Comparison of ENCODE assay signal across 12 mouse cellular contexts in genomic region chr11:87004960-87005755, GRCm38 (mm10). TPM values are rescaled to one million over a fixed set of nuclear protein-coding genes. Genes with fewer than 3 reads are reported as not detected.
DNase-seq lines count a peak whose midpoint lies in the region; ATAC-seq and TF ChIP-seq lines count a peak whose summit lies in the region.
"Had no signal": no experiment of that assay in that cellular context is flagged by ENCODE, and none has a peak within 500 bp of the region (broad histone marks: within the 10 kb centered on the region; RNA-seq: fewer than 3 reads in every experiment).

No protein-coding gene starts in this region.

- no peak overlapping the region for H3K4me2 ChIP-seq in kidney, embryonic 16.5 days (replicated peaks; ENCODE audit: low read depth, low read length)
- H3K4me2 ChIP-seq: embryonic facial prominence, embryonic 12.5 days had no signal

- H3K79me2 ChIP-seq in heart, adult 2 months (replicated peaks; ENCODE audit: control insufficient read depth, insufficient read depth, low read length), result no peaks in the 10 kb centered on the region

- TF ChIP-seq POLR2A in heart, adult 2 months (IDR thresholded peaks at IDR 0.05; ENCODE audit: insufficient read depth, low read depth, low read length), result no peak

- no peaks in the 10 kb centered on the region for H3K27me3 ChIP-seq in heart, adult 2 months (ENCODE audit: control insufficient read depth, insufficient read depth, low read length)
- H3K27me3 ChIP-seq in kidney, embryonic 16.5 days (ENCODE audit: insufficient read depth, low read length), result no peaks in the 10 kb centered on the region
- no peaks in the 10 kb centered on the region for H3K27me3 ChIP-seq in limb, embryonic 10.5 days (ENCODE audit: low read depth, poor library complexity, severe bottlenecking)
- H3K27me3 ChIP-seq: embryonic facial prominence, embryonic 12.5 days had no signal

- no peak for ATAC-seq in kidney, embryonic 16.5 days (ENCODE audit: low FRiP score, low TSS enrichment)
- ATAC-seq: intestine, postnatal 0 days had no signal

- WGBS in heart, adult 2 months, result 43% methylated on average over 12 of the region's 12 CpGs
- 31% methylated on average over 12 of the region's 12 CpGs for WGBS in kidney, embryonic 16.5 days
- WGBS in limb, embryonic 10.5 days, result 67% methylated on average over 12 of the region's 12 CpGs

- no peak for DNase-seq in heart, adult 2 months
- no peak for DNase-seq in heart, adult 9 months (ENCODE audit: low spot score in 2 of 2)
- DNase-seq in kidney, adult 11 months, result no peak
- DNase-seq in brain, adult 2 months (ENCODE audit: low read depth, low spot score), result peak; percentile 45
- no peak for DNase-seq in limb, embryonic 10.5 days (ENCODE audit: low spot score)
- no peak for DNase-seq in adrenal gland, adult (ENCODE audit: inconsistent age in 2 of 2, low spot score in 1 of 2)
- no peak for DNase-seq in urinary bladder, adult 2 months (ENCODE audit: low spot score)
- DNase-seq: adrenal gland, adult 2 months; right cerebral cortex, postnatal 4 days had no signal

- H3K27ac ChIP-seq in heart, adult 2 months, result peak overlapping the region; percentile 55
- H3K27ac ChIP-seq in kidney, embryonic 16.5 days (ENCODE audit: low read length), result peak overlapping the region; percentile 76
- peak overlapping the region; percentile 32; the same call in 1 of the 2 replicates for H3K27ac ChIP-seq in limb, embryonic 10.5 days
- H3K27ac ChIP-seq: embryonic facial prominence, embryonic 12.5 days had no signal

- H3K4me3 ChIP-seq in heart, adult 2 months, result no peak overlapping the region
- no peak overlapping the region for H3K4me3 ChIP-seq in kidney, embryonic 16.5 days (ENCODE audit: low read length)
- no peak overlapping the region for H3K4me3 ChIP-seq in limb, embryonic 10.5 days
- H3K4me3 ChIP-seq: embryonic facial prominence, embryonic 12.5 days had no signal

- no peak overlapping the region for H3K9ac ChIP-seq in heart, adult 2 months (ENCODE audit: low read depth, low read length)
- H3K9ac ChIP-seq in kidney, embryonic 16.5 days (replicated peaks; ENCODE audit: low read length), result peak overlapping the region; percentile 12; the same call in 1 of the 2 replicates
- H3K9ac ChIP-seq: embryonic facial prominence, embryonic 12.5 days had no signal

- TF ChIP-seq CTCF in heart, adult 2 months (IDR thresholded peaks at IDR 0.05), result no peak

- H3K9me3 ChIP-seq in kidney, embryonic 16.5 days (ENCODE audit: low read length), result no peaks in the 10 kb centered on the region
- H3K9me3 ChIP-seq in limb, embryonic 10.5 days (replicated peaks), result no peaks in the 10 kb centered on the region
- H3K9me3 ChIP-seq: embryonic facial prominence, embryonic 12.5 days had no signal

- peaks cover 6% of the 10 kb centered on the region for H3K4me1 ChIP-seq in heart, adult 2 months (ENCODE audit: control insufficient read depth, insufficient read depth, low read length)
- peaks cover 10% of the 10 kb centered on the region; the same call in 1 of the 2 replicates for H3K4me1 ChIP-seq in kidney, embryonic 16.5 days (ENCODE audit: insufficient read depth, low read length)
- no peaks in the 10 kb centered on the region for H3K4me1 ChIP-seq in limb, embryonic 10.5 days

- intact Hi-C loops in heart, adult 2 months (cut with DNase I), result loop anchor here (10.0 kb wide), 1 partner anchor 320 kb away; the partner anchor contains the start of genes Ptrh2 and Vmp1

- no peaks in the 10 kb centered on the region for H3K36me3 ChIP-seq in heart, adult 2 months (ENCODE audit: control insufficient read depth, insufficient read depth, low read length)
- H3K36me3 ChIP-seq in kidney, embryonic 16.5 days (ENCODE audit: insufficient read depth, low read length), result no peaks in the 10 kb centered on the region
- H3K36me3 ChIP-seq in limb, embryonic 10.5 days, result no peaks in the 10 kb centered on the region
- H3K36me3 ChIP-seq: embryonic facial prominence, embryonic 12.5 days had no signal

- no peak for TF ChIP-seq EP300 in heart, adult 2 months (IDR thresholded peaks at IDR 0.05; ENCODE audit: insufficient read depth, low read depth, low read length)

RNA-seq across cellular contexts. Expression of gene Ypel2, which starts 11.7 kb away (rescaled TPM):
- 10 to 100 TPM; 11.6 to 26.3 TPM for total RNA-seq in heart, adult 2 months (2021)
- polyA plus RNA-seq in heart, adult 2 months (2012; rRNA removed), result 7.9 and 12.2 TPM in 2 replicates
- 11.6 and 13.2 TPM in 2 replicates for polyA plus RNA-seq in kidney, embryonic 16.5 days (2015; fragmentation: Nextera tagmentation; extraction: Ambion mirVana)
- 3.0 and 5.5 TPM in 2 replicates for polyA plus RNA-seq in limb, embryonic 10.5 days (2016; fragmentation: Nextera tagmentation; extraction: Ambion mirVana)
- 21.6 and 21.8 TPM in 2 replicates for polyA plus RNA-seq in urinary bladder, adult 2 months (2012; rRNA removed)
